Mouse (Mus musculus) intestine, postnatal 0 days (tissue): ENCODE data around the gene Rhof. TPM values are rescaled to one million over a fixed set of nuclear protein-coding genes. Genes with fewer than 3 reads are reported as not detected.
A peak's percentile ranks its signal among the peaks of the same experiment; 100 is the strongest.

Source experiments
- ATAC-seq: fragments of 200-750 bp; cut with Nextera tagmentation; 2 replicates; pipeline ENCODE4 v1.8.0; 2017; ENCODE audit warnings: mild to moderate bottlenecking, moderate TSS enrichment, moderate library complexity
- H3K27ac ChIP-seq: fragments of 300-500 bp; sonication (generic); 2 replicates; pipeline ENCODE4 v1.5.1; 2014; ENCODE audit warnings: mild to moderate bottlenecking, low read depth, low read length, moderate library complexity
- H3K27me3 ChIP-seq: fragments of 300-500 bp; sonication (generic); replicated peaks from 2 replicates; pipeline ENCODE4 v1.6.1; 2014; ENCODE audit warnings: low read length, mixed read lengths; ENCODE audit not compliant: control insufficient read depth, insufficient read depth
- H3K36me3 ChIP-seq: fragments of 300-500 bp; sonication (generic); 2 replicates; pipeline ENCODE4 v1.6.1; 2014; ENCODE audit warnings: mild to moderate bottlenecking, moderate library complexity; ENCODE audit not compliant: control insufficient read depth, insufficient read depth
- H3K4me1 ChIP-seq: fragments of 300-500 bp; sonication (generic); replicated peaks from 2 replicates; pipeline ENCODE4 v1.6.1; 2014; ENCODE audit warnings: antibody characterized with exemption, low read length, mixed read lengths; ENCODE audit not compliant: control insufficient read depth, insufficient read depth
- H3K4me2 ChIP-seq: fragments of 300-500 bp; sonication (generic); replicated peaks from 2 replicates; pipeline ENCODE4 v1.6.1; 2014; ENCODE audit warnings: low read depth, mild to moderate bottlenecking, moderate library complexity
- H3K4me3 ChIP-seq: fragments of 300-500 bp; sonication (generic); 2 replicates; pipeline ENCODE4 v1.5.1; 2014; ENCODE audit warnings: low read depth, low read length
- H3K9ac ChIP-seq: fragments of 300-500 bp; sonication (generic); 2 replicates; pipeline ENCODE4 v1.6.1; 2014; ENCODE audit warnings: mild to moderate bottlenecking, low read depth, low read length
- H3K9me3 ChIP-seq: fragments of 300-500 bp; sonication (generic); 2 replicates; pipeline ENCODE4 v1.6.1; 2016; ENCODE audit warnings: mixed run types; ENCODE audit not compliant: control insufficient read depth
- CTCF ChIP-seq: sonication (generic); IDR thresholded peaks from 2 replicates; pipeline ENCODE4 v1.5.1; 2016; ENCODE audit warnings: low read depth, mild to moderate bottlenecking, control low read depth, antibody characterized with exemption, moderate library complexity
- WGBS: fragments of 180-500 bp; shearing (Covaris S2); extraction: QIAGEN DNeasy Blood & Tissue Kit; methylation state at CpG from one replicate; pipeline ENCODE4 v1.1.7; 2014; 5-methylcytosine and 5-hydroxymethylcytosine counted together
- polyA plus RNA-seq: library from polyadenylated mRNA; unstranded; fragments of >200 nt; fragmentation: Nextera tagmentation; extraction: Ambion mirVana; gene quantifications from 2 replicates; pipeline ENCODE4 v1.2.1, GENCODE M21; 2015

The Rhof gene
- polyA plus RNA-seq, 1 experiment from 2014 or later: 17.0 TPM

DNA sequence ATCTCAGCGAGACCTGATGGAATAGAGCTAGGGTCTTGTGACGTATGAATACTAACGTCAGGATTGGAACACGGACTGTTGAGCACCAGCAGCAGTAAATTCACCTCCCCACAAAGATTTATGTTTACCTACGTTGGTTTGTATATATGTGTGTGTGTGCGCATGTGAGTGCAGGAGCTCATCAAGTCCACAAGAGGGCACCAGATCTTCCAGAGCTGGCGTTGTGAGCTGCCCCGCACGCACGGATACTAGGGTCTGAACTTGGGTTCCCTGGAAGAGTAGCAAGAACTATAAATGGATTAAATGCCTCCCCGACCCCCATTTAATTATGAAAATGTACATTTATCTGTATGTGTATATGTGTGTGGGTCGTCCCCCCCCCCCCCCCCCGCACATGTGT lies 52.0 kb downstream of the Rhof start:
- H3K9ac ChIP-seq: no peak overlapping the region
- no peak overlapping the region for H3K4me2 ChIP-seq
- no peaks in the 10 kb centered on the region for H3K27me3 ChIP-seq
- no peaks in the 10 kb centered on the region for H3K36me3 ChIP-seq
- no peak overlapping the region for H3K4me3 ChIP-seq
- no peak overlapping the region for H3K27ac ChIP-seq
- ATAC-seq: no peak
- WGBS: 96% methylated on average over 12 of the region's 13 CpGs
- no peaks in the 10 kb centered on the region; the same call in 1 of the 2 replicates for H3K4me1 ChIP-seq
- H3K9me3 ChIP-seq: no peaks in the 10 kb centered on the region
- TF ChIP-seq CTCF: 0 out of 2 replicates have a peak, but pooled peaks have one; percentile 28

DNA sequence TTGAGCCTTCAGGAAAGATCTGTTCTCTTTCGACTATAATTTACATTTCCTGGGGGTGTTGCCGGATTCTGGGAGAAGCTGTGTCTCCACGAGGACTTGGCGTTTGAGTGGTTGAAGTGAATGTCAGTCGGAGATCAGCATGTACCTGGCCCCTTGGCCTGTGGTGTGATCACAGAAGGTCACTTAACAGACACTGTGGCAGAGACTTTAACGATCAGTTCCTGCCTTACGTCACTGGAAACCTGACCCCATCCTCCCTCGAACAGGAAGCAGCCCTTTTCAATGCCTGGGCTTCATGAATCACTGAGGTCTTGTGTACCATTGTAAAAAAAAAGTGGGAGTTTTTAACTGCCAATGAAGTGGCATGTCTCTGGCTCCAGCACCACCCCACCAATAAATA lies 52.5 kb downstream of the Rhof start:
- H3K4me3 ChIP-seq: no peak overlapping the region
- no peaks in the 10 kb centered on the region for H3K36me3 ChIP-seq
- H3K9me3 ChIP-seq: no peaks in the 10 kb centered on the region
- no peak for TF ChIP-seq CTCF
- H3K27me3 ChIP-seq: no peaks in the 10 kb centered on the region
- H3K4me2 ChIP-seq: no peak overlapping the region
- H3K9ac ChIP-seq: no peak overlapping the region
- no peak overlapping the region for H3K27ac ChIP-seq
- 54% methylated on average over 8 of the region's 8 CpGs for WGBS
- ATAC-seq: no peak
- H3K4me1 ChIP-seq: no peaks in the 10 kb centered on the region; the same call in 1 of the 2 replicates

DNA sequence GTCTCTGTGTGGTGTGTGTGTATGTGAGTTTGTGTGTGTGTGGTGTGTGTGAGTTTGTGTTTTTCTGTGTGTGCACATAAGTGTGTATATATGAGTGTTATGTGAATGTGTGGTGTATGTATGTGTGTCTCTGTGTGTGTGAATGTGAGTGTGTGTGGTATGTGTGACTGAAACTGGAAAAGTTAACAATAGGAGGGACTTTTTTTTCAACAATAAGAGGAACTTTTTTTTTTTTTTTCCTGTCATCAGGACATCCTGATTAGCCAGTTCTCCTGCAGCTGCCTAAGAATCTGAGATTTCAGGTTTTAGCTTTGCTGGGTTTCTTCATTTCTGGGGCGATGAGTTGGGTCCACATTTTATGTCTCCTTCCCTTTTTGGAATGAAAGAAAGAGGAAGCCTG lies 52.9 kb downstream of the Rhof start:
- no peak overlapping the region for H3K27ac ChIP-seq
- H3K9ac ChIP-seq: no peak overlapping the region
- no peaks in the 10 kb centered on the region for H3K36me3 ChIP-seq
- no peaks in the 10 kb centered on the region for H3K27me3 ChIP-seq
- WGBS: 88% methylated on average over 1 of the region's 1 CpGs
- no peak overlapping the region for H3K4me3 ChIP-seq
- ATAC-seq: no peak
- no peak for TF ChIP-seq CTCF
- no peaks in the 10 kb centered on the region for H3K9me3 ChIP-seq
- no peaks in the 10 kb centered on the region; the same call in 1 of the 2 replicates for H3K4me1 ChIP-seq
- H3K4me2 ChIP-seq: no peak overlapping the region

DNA sequence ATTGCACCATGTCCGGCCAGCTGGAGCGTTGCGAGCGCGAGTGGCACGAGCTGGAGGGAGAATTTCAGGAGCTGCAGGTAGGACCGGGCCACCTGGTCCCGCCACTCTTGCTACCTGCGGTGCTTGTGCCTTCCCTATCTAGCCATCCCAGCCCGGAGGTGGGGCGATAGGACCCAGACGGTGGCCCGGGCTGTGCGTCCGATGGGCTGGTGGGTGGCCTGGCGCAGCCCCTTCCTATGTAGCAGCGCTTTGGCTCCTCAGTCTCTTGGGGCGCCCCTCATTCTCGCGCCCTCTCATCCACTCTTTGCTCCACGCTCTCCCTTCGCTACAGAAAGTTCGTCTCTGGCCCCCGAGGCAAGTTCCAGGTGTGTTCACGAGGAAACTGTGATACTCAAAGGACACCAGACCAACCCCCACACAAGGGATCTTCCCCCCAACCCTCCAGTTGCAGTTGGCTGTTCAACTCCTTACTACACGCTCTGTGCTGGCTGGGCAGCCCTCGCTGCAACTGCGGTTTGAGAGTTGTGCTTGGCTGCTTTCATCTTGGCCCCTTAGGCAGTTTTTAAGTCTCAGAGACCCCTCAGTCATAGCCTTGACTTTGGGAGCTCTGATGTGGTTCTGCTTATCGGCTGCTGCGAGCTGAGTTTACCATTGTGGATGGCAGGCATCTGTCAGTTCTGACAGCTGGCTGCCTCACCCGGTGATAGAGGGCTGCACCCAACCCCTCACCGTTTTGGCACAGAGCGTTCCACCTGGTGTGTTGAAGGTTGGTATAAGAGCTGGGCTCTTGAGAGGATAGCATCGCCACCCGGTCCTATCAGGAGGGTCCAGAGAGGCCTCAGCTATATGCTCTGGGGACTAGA lies 55.8 kb downstream of the Rhof start:
- ATAC-seq: peak; percentile 61
- Histone ChIP-seq H3K36me3 (no peaks in the 10 kb centered on the region), H3K27ac (no peak overlapping the region), H3K9me3 (no peaks in the 10 kb centered on the region), H3K4me3 (peak overlapping the region; percentile 67), H3K4me2 (peak overlapping the region; percentile 97), H3K4me1 (no peaks in the 10 kb centered on the region; the same call in 1 of the 2 replicates), H3K27me3 (no peaks in the 10 kb centered on the region), H3K9ac (peak overlapping the region; percentile 47)
- TF ChIP-seq CTCF: no peak
- WGBS: 1% methylated on average over 35 of the region's 35 CpGs

DNA sequence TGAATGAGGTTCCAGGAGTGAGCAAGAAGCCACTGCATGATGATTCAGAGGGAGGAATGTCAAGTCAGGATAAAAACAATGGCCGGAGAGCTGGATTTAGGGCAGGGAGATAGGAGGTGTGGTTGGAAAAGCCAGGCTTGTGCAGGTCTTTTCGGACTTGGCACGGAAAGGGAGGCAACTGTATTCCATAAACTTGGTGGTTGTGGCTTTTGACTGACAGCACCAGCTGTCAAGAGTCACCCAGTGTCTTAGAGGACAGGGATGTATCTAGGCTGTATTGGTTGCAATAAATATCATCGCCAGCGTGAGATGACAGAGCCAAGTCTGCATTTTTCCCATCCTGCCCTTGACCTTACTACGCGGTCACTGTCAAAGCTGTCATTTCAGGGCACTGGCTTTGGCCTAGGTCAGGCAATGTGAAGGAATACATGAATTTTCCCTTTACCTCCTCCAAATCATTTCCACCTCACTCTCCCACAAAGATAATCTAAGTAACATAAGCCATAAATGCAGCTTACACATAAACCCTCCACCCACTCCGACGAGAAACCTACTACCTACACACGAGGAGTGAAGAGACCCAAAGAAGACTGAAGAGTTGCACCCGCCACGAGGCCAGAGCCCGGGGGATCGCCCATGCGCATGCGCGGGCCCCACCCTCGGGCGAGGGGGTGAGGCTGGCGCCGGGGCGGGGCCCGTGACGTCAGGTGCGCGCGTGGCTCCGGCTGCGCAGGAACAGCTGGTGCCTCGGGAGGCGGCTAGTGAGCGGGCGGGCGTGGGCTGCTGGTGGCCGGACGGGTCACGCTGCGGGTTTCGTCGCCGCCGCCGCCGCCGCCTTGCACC lies 56.7 kb downstream of the Rhof start:
- WGBS: 6% methylated on average over 44 of the region's 45 CpGs
- no peak overlapping the region for H3K27ac ChIP-seq

DNA sequence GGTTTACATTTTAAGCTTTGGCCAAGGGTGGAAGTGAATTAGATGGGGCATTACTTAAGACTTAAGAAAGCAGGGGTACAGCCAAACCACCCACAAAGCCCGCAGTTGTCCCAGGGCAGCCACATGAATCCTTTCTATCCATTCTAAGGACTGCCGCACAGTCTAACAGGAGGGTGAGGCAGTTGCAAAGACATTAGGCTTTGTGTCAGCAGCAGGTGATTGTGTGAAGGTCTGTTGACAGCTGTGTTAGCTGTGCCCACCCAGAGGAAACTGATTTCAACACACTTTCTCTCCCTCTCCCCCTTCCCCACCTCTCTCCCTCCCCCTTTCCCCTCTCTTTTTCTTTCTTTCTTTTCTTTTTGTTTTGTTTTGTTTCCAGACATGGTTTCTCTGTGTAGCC lies 63.8 kb downstream of the Rhof start:
- H3K4me3 ChIP-seq: no peak overlapping the region
- no peak overlapping the region for H3K9ac ChIP-seq
- no peak overlapping the region for H3K27ac ChIP-seq
- TF ChIP-seq CTCF: no peak
- no peaks in the 10 kb centered on the region for H3K36me3 ChIP-seq
- H3K9me3 ChIP-seq: no peaks in the 10 kb centered on the region
- WGBS: 97% methylated on average over 2 of the region's 2 CpGs
- H3K4me2 ChIP-seq: no peak overlapping the region
- H3K4me1 ChIP-seq: no peaks in the 10 kb centered on the region
- no peak for ATAC-seq
- no peaks in the 10 kb centered on the region for H3K27me3 ChIP-seq

More for the DNA sequence above, 56.7 kb downstream of the Rhof start:
- no peak for TF ChIP-seq CTCF
- Histone ChIP-seq H3K9ac (peak overlapping the region; percentile 47), H3K36me3 (no peaks in the 10 kb centered on the region), H3K27me3 (no peaks in the 10 kb centered on the region), H3K9me3 (no peaks in the 10 kb centered on the region), H3K4me1 (no peaks in the 10 kb centered on the region; the same call in 1 of the 2 replicates), H3K4me2 (peak overlapping the region; percentile 97), H3K4me3 (peak overlapping the region; percentile 67)
- peak; percentile 91 for ATAC-seq
